Mouse (Mus musculus): ENCODE measurements at regions not wholly inside any gene's neighbourhood (a gene's known extent, or its start where the extent isn't known, plus 50 kb on each side); places are given as distances from the start of the nearest gene placed in this dataset.

DNA sequence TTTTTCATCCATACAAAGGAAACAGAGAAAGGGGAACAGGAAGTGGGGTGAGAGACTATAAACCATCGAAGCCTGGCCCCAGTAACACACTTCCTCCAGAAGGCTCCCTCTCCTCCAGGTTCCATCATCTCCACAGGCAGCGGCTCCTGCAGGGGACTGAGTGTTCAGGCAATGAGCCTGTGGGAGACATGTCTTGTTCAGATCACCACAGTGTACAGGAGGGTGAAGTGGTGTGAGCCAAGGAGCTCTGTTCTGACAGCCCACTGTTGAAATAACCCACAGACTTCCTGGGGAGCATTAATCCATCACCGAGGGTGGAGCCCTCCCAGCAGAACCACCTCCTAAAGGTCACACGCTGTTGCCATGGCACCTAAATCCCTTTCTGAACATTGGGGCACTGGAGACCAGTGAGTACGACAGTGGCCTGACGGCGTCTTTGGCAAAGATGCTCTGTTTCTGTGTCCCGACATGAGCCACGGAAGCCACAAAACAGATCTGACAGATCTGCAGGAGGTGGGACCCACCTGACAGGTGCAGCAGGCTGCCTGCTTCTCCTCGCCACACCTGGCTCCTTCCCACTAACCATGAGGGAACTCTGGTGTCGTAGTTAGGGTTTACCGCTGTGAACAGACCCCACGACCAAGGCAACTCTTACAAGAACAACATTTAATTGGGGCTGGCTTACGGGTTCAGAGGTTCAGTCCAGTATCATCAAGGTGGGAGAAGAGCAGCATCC lies 60.9 kb downstream of the Psmg1 start:
- no peak for DNase-seq
- intact Hi-C loops (cut with DNase I), result no loop called here

- intact Hi-C loops (cut with DNase I), result no loop called here
- DNase-seq, result no peak
Observed at GRCm38 (mm10) chr16:95928290-95929260, 62.2 kb downstream of the Psmg1 start.

GRCm38 (mm10) chr16:95926558-95926957 lies 64.2 kb downstream of the Psmg1 start:
- no peak for DNase-seq
- intact Hi-C loops (cut with DNase I), result no loop called here

- DNase-seq, result no peak
- intact Hi-C loops (cut with DNase I), result no loop called here
Observed at GRCm38 (mm10) chr16:95924716-95925115, 66.0 kb downstream of the Psmg1 start.

DNA sequence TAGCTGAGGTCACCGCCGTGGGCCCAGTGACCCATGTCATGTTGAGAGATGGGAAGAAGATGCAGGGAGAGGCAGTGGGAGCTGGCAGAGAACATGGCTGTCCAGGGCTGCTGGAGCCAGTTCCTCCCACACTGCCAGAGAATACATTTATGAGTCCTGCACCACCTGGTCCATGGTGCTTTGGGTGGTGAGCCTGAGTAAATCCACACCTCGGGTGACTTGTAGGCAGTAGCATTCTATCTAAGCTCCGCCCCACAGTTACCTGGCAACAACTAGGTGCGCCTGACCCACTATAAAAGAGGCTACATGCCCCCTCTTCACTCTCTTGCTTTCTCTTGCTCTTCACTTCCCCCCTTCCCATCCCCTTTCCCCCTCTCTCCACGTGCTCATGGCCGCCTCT lies 66.8 kb downstream of the Psmg1 start:
- intact Hi-C loops (cut with DNase I), result no loop called here
- DNase-seq, result no peak

DNA sequence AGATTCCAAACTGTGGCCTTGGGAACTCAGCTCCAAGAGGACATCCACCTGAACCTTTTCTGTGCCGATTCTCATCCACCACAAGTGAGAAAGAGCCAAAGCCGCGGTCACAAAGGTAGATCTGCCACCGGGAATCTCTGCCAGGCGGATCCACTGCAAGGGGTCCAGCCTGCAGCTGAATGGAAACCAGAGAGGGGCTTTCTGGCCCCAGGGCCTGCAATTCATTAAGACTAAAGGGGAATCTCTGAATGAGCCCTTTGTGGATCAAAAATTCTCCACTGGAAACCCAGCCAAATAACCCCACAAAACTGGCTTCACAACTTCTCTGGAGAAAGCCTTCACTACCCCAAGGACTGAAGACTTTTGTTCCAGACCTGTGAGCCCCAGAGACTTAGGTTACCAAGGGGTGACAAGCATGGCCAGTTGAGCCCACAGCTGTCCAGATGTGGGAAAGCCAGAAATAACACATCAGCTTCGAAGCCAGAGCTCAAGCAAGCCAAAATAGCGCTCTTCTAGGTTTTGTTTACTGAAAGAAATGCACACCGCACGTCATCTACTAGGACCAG lies 68.3 kb downstream of the Psmg1 start:
- intact Hi-C loops (cut with DNase I), result no loop called here
- DNase-seq, result no peak

DNA sequence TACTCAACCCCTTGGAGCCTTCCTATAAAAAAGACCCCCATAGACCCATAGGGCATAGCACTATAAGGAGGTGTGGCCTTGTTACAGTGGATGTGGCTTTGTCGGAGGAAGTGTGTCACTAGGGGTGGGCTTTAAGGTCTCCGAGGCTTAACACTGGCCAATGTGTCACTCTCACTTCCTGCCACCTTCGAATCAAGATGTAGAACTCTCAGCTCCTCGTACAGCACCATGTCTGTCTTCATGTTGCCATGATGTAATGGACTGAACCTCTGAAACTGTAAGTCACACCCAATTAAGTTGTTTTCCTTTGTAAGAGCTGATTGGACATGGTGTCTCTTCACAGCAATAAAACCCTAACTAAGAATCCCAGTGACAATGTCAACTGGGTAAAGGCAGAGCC lies 69.6 kb downstream of the Psmg1 start:
- DNase-seq, result no peak
- intact Hi-C loops (cut with DNase I), result no loop called here

DNA sequence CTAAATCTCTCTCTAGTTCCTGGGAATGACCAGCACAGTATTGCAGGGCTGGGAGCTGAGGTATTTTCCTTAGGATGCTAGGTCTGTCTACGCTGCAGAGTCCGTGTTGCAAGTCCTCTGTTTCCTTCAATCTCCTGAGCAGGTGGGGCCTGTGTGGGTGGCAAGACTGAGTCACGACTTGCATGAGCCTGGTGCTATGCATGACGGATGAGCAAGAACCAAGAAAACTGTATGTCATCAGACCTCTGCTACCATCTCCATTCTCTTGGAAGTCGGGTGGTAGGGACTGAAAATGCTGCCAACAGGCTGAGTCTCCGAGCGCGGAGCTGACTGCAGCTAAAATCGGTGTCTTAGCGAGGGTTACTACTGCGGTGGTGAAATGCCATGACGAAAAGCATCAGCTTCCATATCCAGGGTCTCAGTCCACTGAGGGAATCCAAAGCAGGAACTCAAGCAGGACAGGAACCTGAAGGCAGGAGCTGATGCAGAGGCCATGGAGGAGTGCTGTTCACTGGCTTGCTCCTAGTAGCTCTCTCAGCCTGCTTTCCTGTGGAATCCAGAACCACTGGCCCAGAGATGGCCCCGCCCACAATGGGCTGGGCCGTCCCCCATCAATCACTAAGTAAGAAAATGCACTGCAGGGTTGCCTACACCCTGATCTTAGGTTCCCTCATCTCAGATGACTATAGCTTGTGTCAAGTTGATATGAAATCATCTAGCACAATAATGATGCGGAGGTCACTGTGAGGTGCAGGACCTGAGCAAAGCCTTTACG lies 71.9 kb downstream of the Psmg1 start:
- no peak for DNase-seq
- intact Hi-C loops (cut with DNase I), result no loop called here

GRCm38 (mm10) chr16:95917635-95918407 lies 72.9 kb downstream of the Psmg1 start:
- intact Hi-C loops (cut with DNase I), result no loop called here
- no peak for DNase-seq

GRCm38 (mm10) chr16:95913879-95914278 lies 76.9 kb downstream of the Psmg1 start:
- DNase-seq, result peak; percentile 46
- intact Hi-C loops (cut with DNase I), result no loop called here

DNA sequence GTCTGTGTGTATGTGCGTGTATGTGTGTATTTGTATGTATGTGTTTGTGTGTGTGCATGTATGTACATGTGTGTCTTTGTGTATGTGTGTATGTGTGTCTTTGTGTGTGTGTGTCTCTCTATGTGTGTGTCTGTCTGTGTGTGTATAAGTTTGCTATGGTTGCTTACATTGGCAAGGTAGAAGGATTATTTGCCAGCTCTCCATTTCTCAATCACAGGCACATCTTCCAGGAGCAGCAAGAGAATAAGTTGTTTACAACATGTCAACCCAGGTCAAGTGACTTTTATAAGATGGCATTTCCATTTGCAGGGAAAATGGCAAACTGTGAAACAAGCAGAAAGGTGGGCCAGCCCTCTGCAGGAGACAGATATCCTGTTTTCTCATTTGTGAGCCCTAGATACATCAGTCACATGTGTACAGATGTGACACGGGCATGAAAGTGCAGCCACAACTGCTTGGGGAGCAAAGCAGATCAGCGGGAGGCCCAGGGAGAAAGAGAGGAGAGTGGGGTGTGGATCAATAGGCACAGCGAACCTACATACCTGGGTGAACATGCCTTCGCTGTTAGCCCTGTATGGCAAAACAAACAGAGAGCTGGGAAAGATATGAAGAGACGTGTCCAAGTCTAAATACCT lies 86.1 kb downstream of the Psmg1 start:
- no peak for DNase-seq
- intact Hi-C loops (cut with DNase I), result no loop called here

DNA sequence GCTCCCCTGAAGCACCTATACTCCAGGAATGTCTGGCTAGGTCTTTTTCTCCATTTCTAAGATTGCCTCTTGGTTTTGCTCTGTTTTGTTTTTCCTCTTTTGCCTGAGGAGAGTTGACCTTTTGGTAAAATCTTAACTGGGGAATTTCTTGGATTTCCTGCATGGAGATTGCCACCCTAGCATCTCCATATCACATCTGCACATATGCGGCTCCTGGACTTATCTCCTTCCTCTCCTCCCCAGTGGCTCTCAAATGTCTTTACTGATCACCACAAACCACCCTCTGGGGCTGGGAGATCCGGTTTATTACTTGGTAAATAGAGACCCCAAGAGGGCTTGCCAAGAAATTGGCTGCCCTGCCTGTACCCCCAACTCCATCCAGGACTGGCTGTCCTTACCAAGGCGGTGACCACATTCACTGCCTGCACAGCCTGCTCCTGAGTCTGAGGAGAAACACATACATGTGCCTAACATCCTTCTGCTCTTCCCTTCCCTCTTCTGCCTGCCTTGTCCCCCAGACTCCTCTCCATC lies 87.3 kb downstream of the Psmg1 start:
- DNase-seq, result no peak
- intact Hi-C loops (cut with DNase I), result no loop called here

GRCm38 (mm10) chr16:95902177-95902576 lies 88.6 kb downstream of the Psmg1 start:
- intact Hi-C loops (cut with DNase I), result no loop called here
- no peak for DNase-seq

DNA sequence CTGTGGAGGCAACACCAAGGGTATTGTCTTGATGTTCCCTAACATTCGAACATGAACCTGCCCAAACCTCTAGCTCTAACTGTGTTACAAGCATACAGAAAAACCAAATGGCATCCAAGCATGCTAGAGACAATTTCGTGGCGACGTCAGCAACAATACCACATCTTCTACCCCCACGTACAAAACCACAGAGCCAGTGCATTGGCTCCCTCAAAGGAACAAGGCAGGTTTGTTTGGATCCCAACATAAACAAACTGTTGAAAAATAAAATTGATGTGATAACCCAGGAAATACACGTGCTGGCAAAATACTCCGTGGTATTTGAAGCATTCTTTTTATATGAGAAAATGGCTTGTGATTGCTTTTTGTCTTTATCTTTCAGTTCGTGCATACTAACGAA lies 89.4 kb downstream of the Psmg1 start:
- no peak for DNase-seq

GRCm38 (mm10) chr16:95900181-95900580 lies 90.6 kb downstream of the Psmg1 start:
- intact Hi-C loops (cut with DNase I), result no loop called here
- no peak for DNase-seq

More for the DNA sequence above, 89.4 kb downstream of the Psmg1 start:
- intact Hi-C loops (cut with DNase I), result no loop called here

- no peak for DNase-seq
- intact Hi-C loops (cut with DNase I), result no loop called here
Observed at GRCm38 (mm10) chr16:95899672-95900071, 91.1 kb downstream of the Psmg1 start.

- DNase-seq, result no peak
- intact Hi-C loops (cut with DNase I), result no loop called here
Observed at GRCm38 (mm10) chr16:95897843-95898242, 92.9 kb downstream of the Psmg1 start.

GRCm38 (mm10) chr16:95896126-95896525 lies 94.6 kb downstream of the Psmg1 start:
- no peak for DNase-seq
- intact Hi-C loops (cut with DNase I), result no loop called here

- no peak for DNase-seq
- intact Hi-C loops (cut with DNase I), result no loop called here
Observed at GRCm38 (mm10) chr16:95893534-95894290, 97.0 kb downstream of the Psmg1 start.

Data from left cerebral cortex, postnatal 4 days (tissue).